Mouse (Mus musculus): ENCODE data around the gene Asb6. TPM values are rescaled to one million over a fixed set of nuclear protein-coding genes. Genes with fewer than 3 reads are reported as not detected.

Gene Asb6
- polyA plus RNA-seq (2017; shearing (Covaris generic)) = 53.3 TPM

DNA sequence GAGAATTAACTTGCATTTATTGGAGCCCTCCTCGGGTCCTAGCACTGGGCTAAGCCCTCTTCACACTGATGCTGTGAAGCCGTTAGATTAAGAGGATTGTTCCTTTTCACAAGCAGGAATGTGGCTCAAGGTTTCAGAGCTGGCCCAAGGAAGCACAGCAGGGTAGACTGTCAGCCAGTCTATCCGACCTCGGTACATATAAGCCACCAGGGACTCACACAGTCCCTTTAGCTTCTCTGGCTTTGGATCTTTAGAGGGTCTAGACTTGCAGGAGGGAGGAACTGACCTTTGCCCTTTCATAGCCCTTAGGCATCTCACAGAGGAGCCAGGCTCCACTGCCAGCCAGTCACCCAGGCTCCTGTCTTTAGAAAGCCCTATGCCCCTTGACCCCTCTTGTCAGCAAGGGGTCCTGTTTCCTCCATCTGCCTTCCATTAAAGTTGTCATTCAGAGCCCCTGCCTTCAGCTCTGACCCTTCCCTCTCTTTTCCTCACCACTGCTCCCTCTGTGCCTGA, at the start of gene Asb6:
Gene Asb6 (minus strand): TSS at position 51 of the 513 bp plus-strand sequence.

DNA sequence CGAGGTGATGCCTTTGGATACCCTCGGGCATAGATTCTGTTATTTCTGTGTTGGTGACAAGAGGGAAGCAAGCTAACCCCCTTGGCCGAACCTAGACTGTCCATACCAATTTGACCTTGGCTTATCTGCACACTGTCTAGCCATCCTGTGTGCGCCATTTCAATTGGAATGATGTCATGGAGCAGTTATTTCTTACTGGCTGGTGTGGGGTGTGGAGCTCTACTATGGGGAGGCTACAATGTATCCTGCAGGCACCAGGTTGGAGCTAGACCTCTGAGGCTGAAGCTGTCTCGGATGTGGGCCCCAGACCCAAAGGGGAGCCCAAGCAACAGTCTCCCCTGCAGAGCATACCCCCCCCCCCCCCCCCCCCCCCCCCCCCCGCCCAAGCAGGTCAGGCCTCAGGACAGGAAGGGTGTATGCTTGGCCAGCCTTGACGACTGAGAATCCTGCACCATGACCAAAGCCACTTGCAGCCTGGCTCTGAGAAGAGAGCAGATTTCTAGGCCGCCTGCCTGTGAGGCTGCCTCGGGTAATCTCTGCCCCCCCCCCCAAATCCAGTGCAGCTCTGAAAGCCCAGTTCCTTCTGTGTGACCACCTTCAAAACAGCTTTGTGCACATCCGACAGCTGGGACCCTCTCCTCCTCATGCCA, 4.4 kb upstream of the Asb6 start, which contains the start of gene Prrx2:
Gene Prrx2 (plus strand): TSS at position 600 of the 650 bp plus-strand sequence.

DNA sequence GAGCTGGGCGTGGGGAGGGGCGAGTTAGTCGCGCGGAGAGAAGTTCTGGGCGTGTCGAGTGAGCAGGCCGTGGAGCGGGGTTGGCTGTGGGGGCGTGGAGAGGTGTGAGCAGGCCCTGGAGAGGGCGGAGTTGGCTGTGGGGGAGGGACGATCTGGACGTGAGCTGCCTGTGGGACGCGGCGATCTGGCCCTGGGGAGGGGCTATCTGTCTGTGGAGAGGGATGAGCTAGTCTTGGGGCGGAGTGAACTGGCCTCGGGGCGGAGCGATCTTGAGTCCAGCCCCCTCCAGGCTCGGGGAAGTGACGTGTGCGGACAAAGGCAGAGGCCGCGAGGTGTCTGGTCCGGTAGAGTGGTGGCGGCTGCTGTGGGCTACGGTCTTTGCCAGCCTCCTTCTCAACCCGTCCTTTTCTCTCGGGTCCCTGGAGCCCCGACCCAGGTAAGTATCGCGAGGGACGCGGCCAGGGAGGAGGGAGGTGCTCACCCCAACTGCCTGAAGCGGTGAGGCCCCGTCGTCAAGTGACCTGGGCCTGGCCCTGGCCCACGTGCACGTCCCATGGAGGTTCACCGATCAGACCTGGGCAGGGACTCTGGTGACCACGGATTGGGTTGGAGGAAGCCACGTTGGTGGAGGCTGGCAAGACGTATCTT, 22.4 kb downstream of the Asb6 start, which contains the start of gene Ntmt1:
Gene Ntmt1 (plus strand): TSS at position 179 of the 648 bp plus-strand sequence.

DNA sequence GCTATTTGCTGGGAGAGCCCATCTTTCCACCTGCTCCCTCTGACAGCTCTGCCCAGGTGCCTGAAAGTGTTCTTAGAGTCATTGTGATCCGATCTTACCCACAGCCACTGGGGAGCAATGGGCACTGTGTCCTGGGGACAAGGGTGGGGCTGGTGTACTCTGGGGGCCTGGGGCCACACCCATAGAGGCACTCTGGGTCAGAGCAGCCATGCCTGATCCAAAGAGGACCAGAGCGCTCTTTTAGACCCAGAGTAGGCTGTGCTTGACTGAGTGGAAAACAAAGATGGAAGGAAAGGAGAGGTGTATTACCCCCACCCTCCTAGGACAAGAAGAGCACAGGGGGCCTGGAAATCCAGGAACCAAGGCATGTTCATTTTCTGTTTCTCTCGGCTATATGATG, 26.5 kb downstream of the Asb6 start, which contains the start of gene 1700001O22Rik:
Gene 1700001O22Rik (minus strand): TSS at position 58 of the 400 bp plus-strand sequence.

Other genes starting within 250 kb of the Asb6 start
- gene Cstad, start 235.3 kb downstream of the Asb6 start, polyA plus RNA-seq (2017; shearing (Covaris generic)) = 1.4 TPM
- gene 1700001O22Rik, start 26.7 kb downstream of the Asb6 start, polyA plus RNA-seq (2017; shearing (Covaris generic)) = 2.1 TPM
- gene Ntmt1, start 22.5 kb downstream of the Asb6 start, polyA plus RNA-seq (2017; shearing (Covaris generic)) = 32.3 TPM
- not detected for gene Prrx2, start 4.6 kb upstream of the Asb6 start, polyA plus RNA-seq (2017; shearing (Covaris generic))
- not detected for gene Ptges, start 99.5 kb upstream of the Asb6 start, polyA plus RNA-seq (2017; shearing (Covaris generic))
- gene Tor1b, start 122.6 kb upstream of the Asb6 start, polyA plus RNA-seq (2017; shearing (Covaris generic)) = 32.1 TPM
- gene Tor1a, start 137.6 kb upstream of the Asb6 start, polyA plus RNA-seq (2017; shearing (Covaris generic)) = 89.6 TPM
- 74.9 TPM for gene BC005624, start 151.9 kb upstream of the Asb6 start, polyA plus RNA-seq (2017; shearing (Covaris generic))
- 24.6 TPM for gene Usp20, start 151.9 kb upstream of the Asb6 start, polyA plus RNA-seq (2017; shearing (Covaris generic))

Data from CD4-positive, CD25-positive, alpha-beta regulatory T cell (primary cell).